Mouse (Mus musculus) forebrain, postnatal 0 days (tissue): ENCODE results near the gene Gm44579. TPM values are rescaled to one million over a fixed set of nuclear protein-coding genes. Genes with fewer than 3 reads are reported as not detected.

Source experiments
- ATAC-seq: fragments of 200-750 bp; cut with Nextera tagmentation; 2 replicates; pipeline ENCODE4 v1.8.0; 2017; ENCODE audit warnings: mild to moderate bottlenecking, moderate library complexity
- DNase-seq: peaks from one replicate; pipeline ENCODE4 v3.0.0-alpha.2; 2015
- H3K27ac ChIP-seq: fragments of 300-500 bp; sonication (generic); 2 replicates; pipeline ENCODE4 v1.5.1; 2014; ENCODE audit warnings: low read depth, mild to moderate bottlenecking, antibody characterized with exemption, low read length, moderate library complexity, mixed read lengths
- H3K27me3 ChIP-seq: fragments of 300-500 bp; sonication (generic); 2 replicates; pipeline ENCODE4 v1.6.1; 2014; ENCODE audit warnings: mild to moderate bottlenecking, low read length, mixed read lengths; ENCODE audit not compliant: insufficient read depth
- H3K36me3 ChIP-seq: fragments of 300-500 bp; sonication (generic); 2 replicates; pipeline ENCODE4 v1.6.1; 2014; ENCODE audit warnings: mild to moderate bottlenecking, moderate library complexity; ENCODE audit not compliant: insufficient read depth
- H3K4me1 ChIP-seq: fragments of 300-500 bp; sonication (generic); 2 replicates; pipeline ENCODE4 v1.6.1; 2014; ENCODE audit warnings: antibody characterized with exemption; ENCODE audit not compliant: insufficient read depth
- H3K4me2 ChIP-seq: fragments of 300-500 bp; sonication (generic); 2 replicates; pipeline ENCODE4 v1.6.1; 2014; ENCODE audit warnings: low read depth, mild to moderate bottlenecking, moderate library complexity
- H3K4me3 ChIP-seq: fragments of 300-500 bp; sonication (generic); 2 replicates; pipeline ENCODE4 v1.5.1; 2014; ENCODE audit warnings: low read depth, low read length, mixed read lengths
- H3K9ac ChIP-seq: fragments of 300-500 bp; sonication (generic); 2 replicates; pipeline ENCODE4 v1.6.1; 2014; ENCODE audit warnings: mild to moderate bottlenecking
- H3K9me3 ChIP-seq: fragments of 300-500 bp; sonication (generic); 2 replicates; pipeline ENCODE4 v1.6.1; 2016; ENCODE audit warnings: low read length
- CTCF ChIP-seq: sonication (generic); IDR thresholded peaks from 2 replicates; pipeline ENCODE4 v1.5.1; 2016; ENCODE audit warnings: antibody characterized with exemption, control low read depth, low read depth
- WGBS: fragments of 180-500 bp; shearing (Covaris S2); extraction: QIAGEN DNeasy Blood & Tissue Kit; methylation state at CpG from one replicate; pipeline ENCODE4 v1.1.7; 2014; 5-methylcytosine and 5-hydroxymethylcytosine counted together
- polyA plus RNA-seq: library from polyadenylated mRNA; unstranded; fragments of >200 nt; fragmentation: Nextera tagmentation; extraction: Ambion mirVana; gene quantifications from 2 replicates; pipeline ENCODE4 v1.2.1, GENCODE M21; 2015
- total RNA-seq: library from RNA; depleted of rRNA; stranded (reverse); fragments of >200 nt; gene quantifications from 2 replicates; pipeline ENCODE4 v1.2.3, GENCODE M21; 2014; rRNA removed

Gene Gm44579
- 0.08 and 0.29 TPM in 2 replicates for total RNA-seq
- 0.15 TPM in 1 of 2 replicates, not detected in the other for polyA plus RNA-seq

- Histone ChIP-seq H3K27me3 (no peaks in the 10 kb centered on the region), H3K4me2 (no peak within 1 kb of the TSS), H3K9ac (no peak within 1 kb of the TSS), H3K4me3 (no peak within 1 kb of the TSS), H3K9me3 (no peaks in the 10 kb centered on the region), H3K27ac (no peak within 1 kb of the TSS), H3K36me3 (no peaks in the 10 kb centered on the region), H3K4me1 (no peaks in the 10 kb centered on the region)
- ATAC-seq (no peak), DNase-seq (no peak)
- 73% methylated on average over 4 of the region's 4 CpGs for WGBS
- TF ChIP-seq CTCF = no peak
These were observed at the start of gene Gm44579, which contains the start of gene Olfr287 for GRCm38 (mm10) chr15:98220877-98221276. Gene Gm44579, minus strand, starts transcription at chr15:98220977. Gene Olfr287, minus strand, starts transcription at chr15:98221056.

GRCm38 (mm10) chr15:98257776-98258175 lies 37.0 kb upstream of the Gm44579 start:
- H3K4me3 ChIP-seq = no peak overlapping the region
- H3K27ac ChIP-seq = no peak overlapping the region
- TF ChIP-seq CTCF = no peak
- no peak for ATAC-seq
- no peaks in the 10 kb centered on the region for H3K27me3 ChIP-seq
- no peak overlapping the region for H3K4me2 ChIP-seq
- WGBS = 83% methylated on average over 7 of the region's 7 CpGs
- H3K9me3 ChIP-seq = no peaks in the 10 kb centered on the region
- no peaks in the 10 kb centered on the region for H3K4me1 ChIP-seq
- DNase-seq = no peak
- H3K9ac ChIP-seq = no peak overlapping the region
- no peaks in the 10 kb centered on the region for H3K36me3 ChIP-seq

GRCm38 (mm10) chr15:98257193-98257592 lies 36.4 kb upstream of the Gm44579 start, which contains the start of gene H1fnt:
Gene H1fnt, minus strand, starts transcription at chr15:98257293.
- H3K27me3 ChIP-seq = no peaks in the 10 kb centered on the region
- DNase-seq (no peak), ATAC-seq (no peak)
- no peaks in the 10 kb centered on the region for H3K36me3 ChIP-seq
- TF ChIP-seq CTCF = no peak
- H3K9me3 ChIP-seq = no peaks in the 10 kb centered on the region
- H3K27ac ChIP-seq = no peak within 1 kb of the TSS
- H3K4me2 ChIP-seq = no peak within 1 kb of the TSS
- H3K9ac ChIP-seq = no peak within 1 kb of the TSS
- no peak within 1 kb of the TSS for H3K4me3 ChIP-seq
- 94% methylated on average over 8 of the region's 8 CpGs for WGBS
- no peaks in the 10 kb centered on the region for H3K4me1 ChIP-seq

- H3K9me3 ChIP-seq = no peaks in the 10 kb centered on the region
- no peak overlapping the region for H3K9ac ChIP-seq
- no peak overlapping the region for H3K27ac ChIP-seq
- no peak overlapping the region for H3K4me2 ChIP-seq
- DNase-seq (no peak), ATAC-seq (no peak)
- WGBS = 90% methylated on average over 13 of the region's 13 CpGs
- H3K4me3 ChIP-seq = no peak overlapping the region
- H3K36me3 ChIP-seq = no peaks in the 10 kb centered on the region
- no peak for TF ChIP-seq CTCF
- H3K27me3 ChIP-seq = no peaks in the 10 kb centered on the region
- no peaks in the 10 kb centered on the region for H3K4me1 ChIP-seq
These were observed 35.5 kb upstream of the Gm44579 start for GRCm38 (mm10) chr15:98256271-98256670.

GRCm38 (mm10) chr15:98235442-98235841 lies 14.7 kb upstream of the Gm44579 start:
- Histone ChIP-seq H3K4me2 (no peak overlapping the region), H3K4me1 (no peaks in the 10 kb centered on the region), H3K9ac (no peak overlapping the region), H3K36me3 (no peaks in the 10 kb centered on the region), H3K9me3 (no peaks in the 10 kb centered on the region), H3K27me3 (no peaks in the 10 kb centered on the region), H3K4me3 (no peak overlapping the region), H3K27ac (no peak overlapping the region)
- TF ChIP-seq CTCF = no peak
- ATAC-seq (no peak), DNase-seq (no peak)
- WGBS = 88% methylated on average over 4 of the region's 4 CpGs

- no peaks in the 10 kb centered on the region for H3K9me3 ChIP-seq
- 84% methylated on average over 4 of the region's 4 CpGs for WGBS
- no peaks in the 10 kb centered on the region for H3K36me3 ChIP-seq
- H3K9ac ChIP-seq = no peak within 1 kb of the TSS
- H3K27ac ChIP-seq = no peak within 1 kb of the TSS
- H3K27me3 ChIP-seq = no peaks in the 10 kb centered on the region
- no peak within 1 kb of the TSS for H3K4me2 ChIP-seq
- H3K4me3 ChIP-seq = no peak within 1 kb of the TSS
- TF ChIP-seq CTCF = no peak
- no peaks in the 10 kb centered on the region for H3K4me1 ChIP-seq
- no peak for ATAC-seq
- no peak for DNase-seq
These were observed 13.6 kb upstream of the Gm44579 start, which contains the start of gene Olfr286 for GRCm38 (mm10) chr15:98234350-98234749. Gene Olfr286, minus strand, starts transcription at chr15:98234450.

GRCm38 (mm10) chr15:98226096-98226495 lies 5.3 kb upstream of the Gm44579 start:
- Histone ChIP-seq H3K27me3 (no peaks in the 10 kb centered on the region), H3K4me2 (no peak overlapping the region), H3K4me3 (no peak overlapping the region), H3K36me3 (no peaks in the 10 kb centered on the region), H3K4me1 (no peaks in the 10 kb centered on the region), H3K27ac (no peak overlapping the region), H3K9ac (no peak overlapping the region), H3K9me3 (no peaks in the 10 kb centered on the region)
- no peak for DNase-seq
- TF ChIP-seq CTCF = no peak
- 64% methylated on average over 7 of the region's 7 CpGs for WGBS
- no peak for ATAC-seq

GRCm38 (mm10) chr15:98225610-98226009 lies 4.8 kb upstream of the Gm44579 start:
- Histone ChIP-seq H3K27ac (no peak overlapping the region), H3K9ac (no peak overlapping the region), H3K36me3 (no peaks in the 10 kb centered on the region), H3K27me3 (no peaks in the 10 kb centered on the region), H3K4me3 (no peak overlapping the region), H3K9me3 (no peaks in the 10 kb centered on the region), H3K4me1 (no peaks in the 10 kb centered on the region), H3K4me2 (no peak overlapping the region)
- no peak for TF ChIP-seq CTCF
- 45% methylated on average over 16 of the region's 16 CpGs for WGBS
- DNase-seq (no peak), ATAC-seq (no peak)
